In the genomic region with DNA sequence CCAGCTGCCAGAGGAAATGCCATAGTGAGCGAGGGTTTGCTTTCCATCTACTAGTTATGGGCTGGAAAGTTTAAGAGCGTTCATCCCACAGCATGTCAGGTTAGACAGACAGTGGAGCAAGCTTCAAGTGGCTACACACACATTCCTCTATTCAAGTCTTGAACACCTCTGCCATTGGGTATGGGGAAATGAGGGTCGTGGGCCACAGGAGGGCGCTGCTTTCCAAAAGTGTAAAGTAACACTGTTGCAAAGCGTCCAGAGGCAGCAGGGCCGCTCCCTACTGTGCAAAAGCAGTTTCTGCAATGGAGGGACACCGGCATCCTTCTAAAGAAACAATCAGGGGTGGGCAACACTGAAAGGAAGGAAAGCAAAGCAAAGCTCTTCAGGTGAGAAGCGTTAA, we compare ENCODE assay signal across 18 mouse cellular contexts.
DNase-seq lines count a peak whose midpoint lies in the region; ATAC-seq and TF ChIP-seq lines count a peak whose summit lies in the region.
"Had no signal": no experiment of that assay in that cellular context is flagged by ENCODE, and none has a peak within 500 bp of the region (broad histone marks: within the 10 kb centered on the region; RNA-seq: fewer than 3 reads in every experiment).

No protein-coding gene starts in this region.

- H3K4me1 ChIP-seq in lung, postnatal 0 days (ENCODE audit: insufficient read depth, low read depth, low read length), result no peaks in the 10 kb centered on the region
- H3K4me1 ChIP-seq in cortical plate, adult 2 months (ENCODE audit: control insufficient read depth, insufficient read depth, low read length), result no peaks in the 10 kb centered on the region
- H3K4me1 ChIP-seq: forebrain, embryonic 10.5 days; intestine, embryonic 15.5 days; limb, embryonic 13.5 days; stomach, embryonic 15.5 days had no signal

- peak; percentile 32; the same call in 1 of the 2 replicates for TF ChIP-seq CTCF in gastrocnemius, adult 2 months (IDR thresholded peaks at IDR 0.05)
- TF ChIP-seq CTCF in lung, postnatal 0 days (IDR thresholded peaks at IDR 0.05), result peak; percentile 60
- TF ChIP-seq CTCF in cortical plate, adult 2 months (IDR thresholded peaks at IDR 0.05; ENCODE audit: extremely low read depth, insufficient read depth, low read length), result 0 out of 2 replicates have a peak, but pooled peaks have one; percentile 14

- no peak overlapping the region for H3K4me2 ChIP-seq in lung, postnatal 0 days (replicated peaks; ENCODE audit: low read depth, low read length)
- H3K4me2 ChIP-seq: intestine, embryonic 15.5 days; limb, embryonic 13.5 days; midbrain, embryonic 11.5 days; stomach, embryonic 15.5 days had no signal

- no peak for TF ChIP-seq EP300 in lung, postnatal 0 days (IDR thresholded peaks at IDR 0.05)

- no peak overlapping the region for H3K4me3 ChIP-seq in gastrocnemius, adult 2 months
- H3K4me3 ChIP-seq in lung, postnatal 0 days (ENCODE audit: low read depth, low read length), result no peak overlapping the region
- H3K4me3 ChIP-seq in cortical plate, adult 2 months (ENCODE audit: insufficient read depth, low read length), result no peak overlapping the region
- H3K4me3 ChIP-seq: forebrain, embryonic 10.5 days; intestine, embryonic 15.5 days; limb, embryonic 13.5 days; stomach, embryonic 15.5 days had no signal

- intact Hi-C loops in gastrocnemius, adult 2 months (cut with DNase I), result no loop called here
- intact Hi-C loops in gastrocnemius, postnatal 36 days (cut with DNase I), result no loop called here

- WGBS in lung, postnatal 0 days, result 70% methylated on average over 8 of the region's 8 CpGs

- H3K36me3 ChIP-seq in lung, postnatal 0 days (ENCODE audit: insufficient read depth, low read length), result peaks cover 19% of the 10 kb centered on the region; the same call in 1 of the 2 replicates

- ATAC-seq in lung, postnatal 0 days, result no peak
- ATAC-seq: intestine, embryonic 15.5 days had no signal

- H3K9ac ChIP-seq in lung, postnatal 0 days (replicated peaks; ENCODE audit: low read depth), result no peak overlapping the region
- H3K9ac ChIP-seq: intestine, embryonic 15.5 days; limb, embryonic 13.5 days; stomach, embryonic 15.5 days had no signal

- H3K27ac ChIP-seq in gastrocnemius, adult 2 months, result no peak overlapping the region
- H3K27ac ChIP-seq in lung, postnatal 0 days (ENCODE audit: low read length), result no peak overlapping the region
- H3K27ac ChIP-seq in cortical plate, adult 2 months (ENCODE audit: insufficient read depth, low read length), result no peak overlapping the region
- H3K27ac ChIP-seq: forebrain, embryonic 10.5 days; intestine, embryonic 15.5 days; limb, embryonic 13.5 days; stomach, embryonic 15.5 days had no signal

- no peak for DNase-seq in gastrocnemius, adult 2 months
- DNase-seq in gastrocnemius, postnatal 36 days, result no peak
- no peak for DNase-seq in lung, postnatal 0 days (ENCODE audit: low spot score)
- no peak for DNase-seq in lung, postnatal 25 days (ENCODE audit: low spot score)
- peak; percentile 73 for DNase-seq in testis, postnatal 14 days (ENCODE audit: low spot score)
- DNase-seq in frontal cortex, postnatal 25 days (ENCODE audit: low spot score in 2 of 2), result no peak
- DNase-seq in kidney, adult 11 months, result no peak
- DNase-seq: embryo, embryonic 11 days; gastrocnemius, postnatal 10 days; heart, postnatal 10 days; layer of hippocampus, adult 9-11 months; right cerebral cortex, postnatal 14 days had no signal

- H3K9me3 ChIP-seq in lung, postnatal 0 days (ENCODE audit: low read length), result no peaks in the 10 kb centered on the region
- H3K9me3 ChIP-seq: forebrain, embryonic 10.5 days; intestine, embryonic 15.5 days; limb, embryonic 13.5 days; stomach, embryonic 15.5 days had no signal

- H3K27me3 ChIP-seq in lung, postnatal 0 days (replicated peaks; ENCODE audit: insufficient read depth, low read length), result no peaks in the 10 kb centered on the region
- H3K27me3 ChIP-seq: intestine, embryonic 15.5 days; limb, embryonic 13.5 days; stomach, embryonic 15.5 days had no signal

- no peak for TF ChIP-seq POLR2A in cortical plate, adult 2 months (IDR thresholded peaks at IDR 0.05; ENCODE audit: extremely low read depth, insufficient read depth, low read length)
